Mouse (Mus musculus) hindbrain, postnatal 0 days (tissue): Measurements from ENCODE around the gene Tmem132c. TPM values are rescaled to one million over a fixed set of nuclear protein-coding genes. Genes with fewer than 3 reads are reported as not detected.

Source experiments
- ATAC-seq: fragments of 200-750 bp; cut with Nextera tagmentation; 2 replicates; pipeline ENCODE4 v1.8.0; 2017; ENCODE audit warnings: mild to moderate bottlenecking, moderate TSS enrichment, moderate library complexity
- DNase-seq: peaks from one replicate; pipeline ENCODE4 v3.0.0-alpha.2; 2015; ENCODE audit warnings: low spot score
- H3K27ac ChIP-seq: fragments of 300-500 bp; sonication (generic); 2 replicates; pipeline ENCODE4 v1.5.1; 2014; ENCODE audit warnings: mild to moderate bottlenecking
- H3K27me3 ChIP-seq: fragments of 300-500 bp; sonication (generic); 2 replicates; pipeline ENCODE4 v1.6.1; 2014; ENCODE audit warnings: low read length, mixed read lengths; ENCODE audit not compliant: insufficient read depth
- H3K36me3 ChIP-seq: fragments of 300-500 bp; sonication (generic); 2 replicates; pipeline ENCODE4 v1.6.1; 2014; ENCODE audit warnings: low read length, mixed read lengths; ENCODE audit not compliant: insufficient read depth
- H3K4me1 ChIP-seq: fragments of 300-500 bp; sonication (generic); 2 replicates; pipeline ENCODE4 v1.6.1; 2014; ENCODE audit warnings: antibody characterized with exemption, low read length, mixed read lengths; ENCODE audit not compliant: insufficient read depth
- H3K4me2 ChIP-seq: fragments of 300-500 bp; sonication (generic); 2 replicates; pipeline ENCODE4 v1.6.1; 2014; ENCODE audit warnings: low read depth, mild to moderate bottlenecking, low read length, moderate library complexity, mixed read lengths
- H3K4me3 ChIP-seq: fragments of 300-500 bp; sonication (generic); 2 replicates; pipeline ENCODE4 v1.5.1; 2014; ENCODE audit warnings: low read length
- H3K9ac ChIP-seq: fragments of 300-500 bp; sonication (generic); replicated peaks from 2 replicates; pipeline ENCODE4 v1.6.1; 2014; ENCODE audit warnings: mild to moderate bottlenecking, low read length, moderate library complexity, mixed read lengths
- H3K9me3 ChIP-seq: fragments of 300-500 bp; sonication (generic); 2 replicates; pipeline ENCODE4 v1.6.1; 2016; ENCODE audit warnings: low read length, mixed read lengths
- CTCF ChIP-seq: IDR thresholded peaks from 2 replicates; pipeline ENCODE4 v1.5.1; 2016; ENCODE audit warnings: antibody characterized with exemption, control low read depth, low read depth
- WGBS: fragments of 180-500 bp; shearing (Covaris S2); extraction: QIAGEN DNeasy Blood & Tissue Kit; methylation state at CpG from one replicate; pipeline ENCODE4 v1.1.7; 2014; 5-methylcytosine and 5-hydroxymethylcytosine counted together
- polyA plus RNA-seq: library from polyadenylated mRNA; unstranded; fragments of >200 nt; fragmentation: Nextera tagmentation; extraction: Ambion mirVana; gene quantifications from 2 replicates; pipeline ENCODE4 v1.2.1, GENCODE M21; 2015
- total RNA-seq: library from RNA; depleted of rRNA; stranded (reverse); fragments of >200 nt; gene quantifications from 2 replicates; pipeline ENCODE4 v1.2.3, GENCODE M21; 2014

Tmem132c gene
- total and polyA plus RNA-seq, 2 experiments from 2014 or later: 12.9 to 46.0 TPM

- no peaks in the 10 kb centered on the region for H3K27me3 ChIP-seq
- no peak overlapping the region for H3K4me2 ChIP-seq
- no peak overlapping the region for H3K4me3 ChIP-seq
- H3K9me3 ChIP-seq: no peaks in the 10 kb centered on the region
- H3K27ac ChIP-seq: no peak overlapping the region
- H3K36me3 ChIP-seq: no peaks in the 10 kb centered on the region
- 30% methylated on average over 4 of the region's 4 CpGs for WGBS
- no peak overlapping the region for H3K9ac ChIP-seq
- TF ChIP-seq CTCF: peak; percentile 76
- ATAC-seq (no peak), DNase-seq (peak; percentile 63)
- H3K4me1 ChIP-seq: no peaks in the 10 kb centered on the region
Measured at GRCm38 (mm10) chr5:127453580-127453979, 212.0 kb downstream of the Tmem132c start.

- no peaks in the 10 kb centered on the region for H3K4me1 ChIP-seq
- no peaks in the 10 kb centered on the region for H3K9me3 ChIP-seq
- no peak overlapping the region for H3K27ac ChIP-seq
- H3K27me3 ChIP-seq: no peaks in the 10 kb centered on the region
- ATAC-seq: no peak
- TF ChIP-seq CTCF: no peak
- H3K9ac ChIP-seq: no peak overlapping the region
- no peak for DNase-seq
- H3K36me3 ChIP-seq: no peaks in the 10 kb centered on the region
- no peak overlapping the region for H3K4me2 ChIP-seq
- H3K4me3 ChIP-seq: no peak overlapping the region
- WGBS: 52% methylated on average over 7 of the region's 7 CpGs
Measured at GRCm38 (mm10) chr5:127454068-127454467, 212.5 kb downstream of the Tmem132c start.

GRCm38 (mm10) chr5:127456076-127456475, 214.5 kb downstream of the Tmem132c start:
- Histone ChIP-seq H3K4me3 (no peak overlapping the region), H3K4me1 (no peaks in the 10 kb centered on the region), H3K9ac (no peak overlapping the region), H3K27ac (no peak overlapping the region), H3K9me3 (no peaks in the 10 kb centered on the region), H3K4me2 (no peak overlapping the region), H3K36me3 (no peaks in the 10 kb centered on the region), H3K27me3 (no peaks in the 10 kb centered on the region)
- no peak for DNase-seq
- no peak for ATAC-seq
- no peak for TF ChIP-seq CTCF
- 74% methylated on average over 10 of the region's 10 CpGs for WGBS

- WGBS: 25% methylated on average over 5 of the region's 5 CpGs
Measured at GRCm38 (mm10) chr5:127468151-127468550, 226.5 kb downstream of the Tmem132c start.

DNA sequence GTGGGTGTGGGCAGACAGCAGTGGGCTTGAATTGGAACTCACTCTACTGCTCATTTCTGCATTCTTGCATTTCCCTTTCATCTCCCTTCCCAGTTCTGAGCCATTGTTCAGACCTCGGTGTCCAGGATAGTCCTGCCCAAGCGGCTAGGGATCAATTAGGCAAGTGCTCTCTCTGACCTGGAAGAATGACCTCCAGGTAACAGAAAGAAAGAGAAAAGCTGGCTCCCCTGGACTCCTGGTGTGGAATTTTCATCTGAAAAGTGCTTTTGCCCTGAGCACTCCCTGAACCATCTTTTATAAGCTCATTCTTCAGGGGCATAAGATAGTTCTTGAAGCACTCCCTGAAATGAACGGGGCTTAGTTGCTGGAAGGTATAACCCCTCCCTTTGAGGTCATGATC, 228.7 kb downstream of the Tmem132c start:
- Histone ChIP-seq H3K9me3 (no peaks in the 10 kb centered on the region), H3K27ac (no peak overlapping the region), H3K36me3 (no peaks in the 10 kb centered on the region), H3K27me3 (no peaks in the 10 kb centered on the region), H3K9ac (no peak overlapping the region), H3K4me2 (no peak overlapping the region), H3K4me3 (no peak overlapping the region), H3K4me1 (no peaks in the 10 kb centered on the region)
- ATAC-seq (no peak), DNase-seq (no peak)
- TF ChIP-seq CTCF: no peak
- WGBS: 22% methylated on average over 3 of the region's 3 CpGs

More at GRCm38 (mm10) chr5:127468151-127468550, 226.5 kb downstream of the Tmem132c start:
- Histone ChIP-seq H3K4me1 (no peaks in the 10 kb centered on the region), H3K4me3 (no peak overlapping the region), H3K36me3 (no peaks in the 10 kb centered on the region), H3K27me3 (no peaks in the 10 kb centered on the region), H3K27ac (no peak overlapping the region), H3K9me3 (no peaks in the 10 kb centered on the region), H3K9ac (no peak overlapping the region), H3K4me2 (no peak overlapping the region)
- no peak for ATAC-seq
- TF ChIP-seq CTCF: no peak
- peak; percentile 18 for DNase-seq

DNA sequence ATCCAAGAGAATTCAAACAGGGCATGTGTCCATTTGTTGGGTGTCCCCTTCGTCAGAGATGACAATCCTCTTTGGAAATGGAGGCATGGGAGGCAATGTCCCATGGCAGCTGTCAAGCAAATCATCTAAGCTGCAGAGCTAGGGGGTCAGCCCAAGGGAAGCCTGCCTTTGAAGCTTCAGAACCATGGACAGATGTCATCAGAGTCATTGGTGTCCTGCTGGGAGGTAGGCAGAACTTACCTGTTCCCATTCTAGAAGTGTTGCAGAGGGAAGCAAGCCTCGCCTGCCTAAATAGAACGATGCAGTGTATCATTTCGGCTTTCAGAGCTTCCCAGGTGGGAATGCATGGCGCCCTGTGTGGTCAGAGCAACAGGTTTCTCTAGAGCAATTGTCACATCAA, 230.3 kb downstream of the Tmem132c start:
- ATAC-seq: no peak
- 66% methylated on average over 5 of the region's 5 CpGs for WGBS
- no peak for TF ChIP-seq CTCF
- H3K4me3 ChIP-seq: no peak overlapping the region
- H3K36me3 ChIP-seq: no peaks in the 10 kb centered on the region
- peaks cover under 1% of the 10 kb centered on the region; the same call in 1 of the 2 replicates for H3K4me1 ChIP-seq
- H3K27ac ChIP-seq: no peak overlapping the region
- no peaks in the 10 kb centered on the region for H3K9me3 ChIP-seq
- H3K4me2 ChIP-seq: no peak overlapping the region
- no peak for DNase-seq
- H3K9ac ChIP-seq: no peak overlapping the region
- no peaks in the 10 kb centered on the region for H3K27me3 ChIP-seq

DNA sequence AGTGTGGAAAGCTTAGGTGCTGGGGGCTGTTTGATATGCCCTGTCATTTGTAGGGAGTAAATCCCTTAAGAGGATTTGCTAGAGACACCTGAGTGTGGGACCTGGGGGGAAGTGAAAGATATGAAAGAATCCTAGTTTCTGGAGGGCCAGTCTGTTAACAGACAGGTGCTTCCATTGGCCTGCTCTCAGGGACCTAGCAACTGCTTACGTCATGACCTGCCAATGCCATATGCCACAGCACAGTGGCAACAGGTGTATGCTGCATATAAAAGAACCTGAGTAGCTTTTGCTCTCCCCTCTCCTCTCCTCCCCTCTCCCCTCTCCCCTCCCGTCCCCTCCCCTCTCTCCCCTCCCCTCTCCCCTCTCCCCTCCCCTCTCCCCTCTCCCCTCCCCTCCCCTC, 232.1 kb downstream of the Tmem132c start:
- H3K4me3 ChIP-seq: no peak overlapping the region
- H3K9ac ChIP-seq: no peak overlapping the region
- peak; percentile 59 for DNase-seq
- no peak for TF ChIP-seq CTCF
- H3K36me3 ChIP-seq: no peaks in the 10 kb centered on the region
- H3K4me2 ChIP-seq: no peak overlapping the region
- H3K27ac ChIP-seq: no peak overlapping the region
- H3K27me3 ChIP-seq: no peaks in the 10 kb centered on the region
- H3K4me1 ChIP-seq: peaks cover 10% of the 10 kb centered on the region
- no peak for ATAC-seq
- WGBS: 42% methylated on average over 2 of the region's 2 CpGs
- H3K9me3 ChIP-seq: no peaks in the 10 kb centered on the region
